Mouse (Mus musculus) liver, embryonic 14.5 days (tissue): ENCODE data around the gene Bend3. TPM values are rescaled to one million over a fixed set of nuclear protein-coding genes. Genes with fewer than 3 reads are reported as not detected.

Source experiments
- ATAC-seq: fragments of 200-750 bp; cut with Nextera tagmentation; 2 replicates; pipeline ENCODE4 v1.8.0; 2017; ENCODE audit warnings: moderate number of reproducible peaks, mild to moderate bottlenecking, moderate library complexity; ENCODE audit not compliant: insufficient read depth
- DNase-seq, 3 experiments: peaks; one replicate each; pipeline ENCODE4 v3.0.0-alpha.2; 2012 to 2013; ENCODE audit warnings: low read depth in 3 of 3, low spot score in 3 of 3
- H3K27ac ChIP-seq: fragments of 300-500 bp; sonication (generic); 2 replicates; pipeline ENCODE4 v1.5.1; 2014; ENCODE audit warnings: moderate library complexity, mild to moderate bottlenecking, control low read depth, inconsistent platforms
- H3K27me3 ChIP-seq: fragments of 300-500 bp; sonication (generic); 2 replicates; pipeline ENCODE4 v1.6.1; 2014; ENCODE audit warnings: mild to moderate bottlenecking, low read length, moderate library complexity; ENCODE audit not compliant: control insufficient read depth, insufficient read depth
- H3K36me3 ChIP-seq: fragments of 300-500 bp; sonication (generic); replicated peaks from 2 replicates; pipeline ENCODE4 v1.6.1; 2014; ENCODE audit warnings: low read depth; ENCODE audit not compliant: control insufficient read depth, insufficient read depth
- H3K4me1 ChIP-seq, 2 experiments: fragments of 200-500 bp in 1 of 2; fragments of 300-500 bp in 1 of 2; sonication (generic) in 1 of 2; replicated peaks; 2 replicates each; pipeline ENCODE4 v1.6.1; 2012 to 2014; ENCODE audit warnings: antibody characterized with exemption in 1 of 2, inconsistent platforms in 1 of 2, low read length in 1 of 2; ENCODE audit not compliant: control insufficient read depth in 2 of 2, insufficient read depth in 2 of 2
- H3K4me2 ChIP-seq: fragments of 300-500 bp; sonication (generic); 2 replicates; pipeline ENCODE4 v1.6.1; 2014; ENCODE audit warnings: low read depth, mild to moderate bottlenecking, control low read depth, moderate library complexity
- H3K4me3 ChIP-seq, 2 experiments: fragments of 200-500 bp in 1 of 2; fragments of 300-500 bp in 1 of 2; sonication (generic) in 1 of 2; 2 replicates each; pipeline ENCODE4 v1.5.1; 2012 to 2014; ENCODE audit warnings: low read depth in 2 of 2, low read length in 2 of 2, mild to moderate bottlenecking in 2 of 2, control low read depth in 1 of 2, inconsistent platforms in 1 of 2, moderate library complexity in 1 of 2; ENCODE audit not compliant: insufficient read depth in 1 of 2
- H3K9ac ChIP-seq: fragments of 300-500 bp; sonication (generic); replicated peaks from 2 replicates; pipeline ENCODE4 v1.6.1; 2014; ENCODE audit warnings: mild to moderate bottlenecking, control low read depth, moderate library complexity
- H3K9me3 ChIP-seq: fragments of 300-500 bp; sonication (generic); 2 replicates; pipeline ENCODE4 v1.6.1; 2016; ENCODE audit warnings: low read length, mixed read lengths; ENCODE audit not compliant: control insufficient read depth
- CTCF ChIP-seq: IDR thresholded peaks from 2 replicates; pipeline ENCODE4 v1.5.1; 2016; ENCODE audit warnings: antibody characterized with exemption, low read depth, control low read depth
- EP300 ChIP-seq: IDR thresholded peaks from 2 replicates; pipeline ENCODE4 v1.6.1; 2016; ENCODE audit warnings: antibody characterized with exemption, low read depth
- WGBS: fragments of 180-500 bp; shearing (Covaris S2); extraction: QIAGEN DNeasy Blood & Tissue Kit; methylation state at CpG from one replicate; pipeline ENCODE4 v1.1.7; 2014; ENCODE audit not compliant: insufficient replicate concordance; 5-methylcytosine and 5-hydroxymethylcytosine counted together
- polyA plus RNA-seq, 2 experiments: library from polyadenylated mRNA; depleted of rRNA in 1 of 2; stranded (reverse) in 1 of 2; unstranded in 1 of 2; fragments of >200 nt; fragmentation: Nextera tagmentation in 1 of 2; extraction: Ambion mirVana in 1 of 2; gene quantifications; 2 replicates each; pipeline versions ENCODE4 v1.2.1 to v1.2.3; 2012 to 2014

Bend3 gene
- polyA plus RNA-seq, 2 experiments: 1.2 to 2.1 TPM

- Histone ChIP-seq H3K9me3 (no peaks in the 10 kb centered on the region), H3K27ac (no peak overlapping the region), H3K9ac (no peak overlapping the region), H3K27me3 (no peaks in the 10 kb centered on the region), H3K4me1 (peaks cover 3 to 9% of the 10 kb centered on the region in 2 experiments; a peak in 3 of 4 replicates), H3K4me3 (no peak overlapping the region), H3K36me3 (no peaks in the 10 kb centered on the region; the same call in 1 of the 2 replicates), H3K4me2 (no peak overlapping the region)
- DNase-seq (no peak), ATAC-seq (no peak)
- WGBS: 66% methylated on average over 8 of the region's 8 CpGs
- no peak for TF ChIP-seq EP300
- TF ChIP-seq CTCF: no peak
These were observed 11.4 kb downstream of the Bend3 start for GRCm38 (mm10) chr10:43490034-43490433.

DNA sequence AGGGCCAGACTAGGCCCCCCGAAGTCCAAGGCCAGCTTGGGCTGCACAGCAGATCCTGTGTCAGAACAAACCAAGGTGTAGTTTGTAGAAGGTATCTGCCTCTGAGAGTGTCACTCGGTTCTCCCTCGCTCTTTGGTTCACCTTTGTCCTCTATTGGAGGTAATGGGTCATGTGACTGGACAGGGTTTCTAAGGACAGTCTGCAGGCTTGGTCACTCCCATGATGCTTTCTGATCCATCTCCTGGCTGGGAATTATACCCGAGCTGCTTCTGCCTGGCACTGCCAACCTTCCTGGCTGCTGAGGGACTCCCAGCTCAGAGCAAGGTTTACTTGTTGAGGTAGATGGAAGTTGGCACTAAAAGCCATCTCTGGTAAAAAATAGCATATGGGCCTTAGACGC, 12.2 kb downstream of the Bend3 start:
- no peak overlapping the region for H3K27ac ChIP-seq
- peaks cover 3 to 9% of the 10 kb centered on the region in 2 experiments; a peak in 3 of 4 replicates for H3K4me1 ChIP-seq
- DNase-seq (no peak), ATAC-seq (no peak)
- no peaks in the 10 kb centered on the region; the same call in 1 of the 2 replicates for H3K36me3 ChIP-seq
- H3K4me3 ChIP-seq: no peak overlapping the region
- no peaks in the 10 kb centered on the region for H3K27me3 ChIP-seq
- H3K4me2 ChIP-seq: no peak overlapping the region
- H3K9ac ChIP-seq: no peak overlapping the region
- TF ChIP-seq CTCF (no peak), EP300 (no peak)
- 69% methylated on average over 5 of the region's 5 CpGs for WGBS
- no peaks in the 10 kb centered on the region for H3K9me3 ChIP-seq

- DNase-seq (no peak), ATAC-seq (no peak)
- WGBS: 88% methylated on average over 4 of the region's 4 CpGs
- H3K27me3 ChIP-seq: no peaks in the 10 kb centered on the region
- no peaks in the 10 kb centered on the region for H3K4me1 ChIP-seq
- H3K4me3 ChIP-seq: no peak overlapping the region
- H3K9ac ChIP-seq: no peak overlapping the region
- no peaks in the 10 kb centered on the region for H3K36me3 ChIP-seq
- no peak for TF ChIP-seq EP300
- TF ChIP-seq CTCF: no peak
- no peak overlapping the region for H3K4me2 ChIP-seq
- no peak overlapping the region for H3K27ac ChIP-seq
- H3K9me3 ChIP-seq: no peaks in the 10 kb centered on the region
These were observed 24.0 kb downstream of the Bend3 start for GRCm38 (mm10) chr10:43502599-43502998.

GRCm38 (mm10) chr10:43504291-43504690, 25.7 kb downstream of the Bend3 start:
- Histone ChIP-seq H3K4me1 (no peaks in the 10 kb centered on the region), H3K9ac (no peak overlapping the region), H3K4me3 (no peak overlapping the region), H3K27ac (no peak overlapping the region), H3K4me2 (no peak overlapping the region), H3K27me3 (no peaks in the 10 kb centered on the region), H3K9me3 (no peaks in the 10 kb centered on the region), H3K36me3 (no peaks in the 10 kb centered on the region)
- whole genome bisulfite sequencing: 38% methylated on average over 1 of the region's 1 CpGs
- DNase-seq (no peak), ATAC-seq (no peak)
- TF ChIP-seq CTCF (no peak), EP300 (no peak)

GRCm38 (mm10) chr10:43507051-43507450, 28.4 kb downstream of the Bend3 start:
- DNase-seq (no peak), ATAC-seq (no peak)
- Histone ChIP-seq H3K9ac (no peak overlapping the region), H3K4me1 (no peaks in the 10 kb centered on the region), H3K27me3 (no peaks in the 10 kb centered on the region), H3K9me3 (no peaks in the 10 kb centered on the region), H3K36me3 (no peaks in the 10 kb centered on the region; the same call in none of the 2 replicates), H3K4me2 (no peak overlapping the region), H3K27ac (no peak overlapping the region), H3K4me3 (no peak overlapping the region)
- TF ChIP-seq CTCF: no peak
- TF ChIP-seq EP300: no peak
- WGBS: 65% methylated on average over 4 of the region's 4 CpGs
